Mouse (Mus musculus): ENCODE results near the gene Prelid1. TPM values are rescaled to one million over a fixed set of nuclear protein-coding genes. Genes with fewer than 3 reads are reported as not detected.

Prelid1 gene
- polyA plus RNA-seq, 1 experiment from 2014 or later, result 183 TPM

GRCm38 (mm10) chr13:55346745-55347144, 26.4 kb downstream of the Prelid1 start:
- Histone ChIP-seq H3K79me2 (ENCODE audit: inconsistent target) (peaks cover 7% of the 10 kb centered on the region; the same call in 1 of the 2 replicates), H3K4me3 (ENCODE audit: inconsistent target) (no peak overlapping the region), H3K36me3 (ENCODE audit: inconsistent target) (peaks cover 62% of the 10 kb centered on the region), H3K27ac (no peak overlapping the region)
- WGBS (ENCODE audit: missing documents), result 86% methylated on average over 11 of the region's 11 CpGs

GRCm38 (mm10) chr13:55361145-55361544, 40.8 kb downstream of the Prelid1 start:
- peaks cover 15% of the 10 kb centered on the region; the same call in 1 of the 2 replicates for H3K36me3 ChIP-seq (ENCODE audit: inconsistent target)
- no peak overlapping the region for H3K27ac ChIP-seq
- H3K79me2 ChIP-seq (ENCODE audit: inconsistent target), result peaks cover 61% of the 10 kb centered on the region
- peak overlapping the region; percentile 90 for H3K4me3 ChIP-seq (ENCODE audit: inconsistent target)

GRCm38 (mm10) chr13:55361974-55362452, 41.7 kb downstream of the Prelid1 start:
- peak overlapping the region; percentile 90 for H3K27ac ChIP-seq

GRCm38 (mm10) chr13:55362453-55363060, 42.3 kb downstream of the Prelid1 start, which contains the start of gene Lman2:
Gene Lman2 (minus strand): TSS chr13:55362783.
- peaks cover 47% of the 10 kb centered on the region for H3K79me2 ChIP-seq (ENCODE audit: inconsistent target)
- WGBS (ENCODE audit: missing documents), result 1% methylated on average over 35 of the region's 35 CpGs
- H3K36me3 ChIP-seq (ENCODE audit: inconsistent target), result peaks cover 4% of the 10 kb centered on the region; the same call in 1 of the 2 replicates
- H3K27ac ChIP-seq, result peak within 1 kb of the TSS; percentile 90
- H3K4me3 ChIP-seq (ENCODE audit: inconsistent target), result peak within 1 kb of the TSS; percentile 90

More at GRCm38 (mm10) chr13:55361974-55362452, 41.7 kb downstream of the Prelid1 start:
- Histone ChIP-seq H3K4me3 (ENCODE audit: inconsistent target) (peak overlapping the region; percentile 90), H3K36me3 (ENCODE audit: inconsistent target) (peaks cover 9% of the 10 kb centered on the region; the same call in 1 of the 2 replicates), H3K79me2 (ENCODE audit: inconsistent target) (peaks cover 53% of the 10 kb centered on the region)
- under 1% methylated on average over 31 of the region's 32 CpGs for WGBS (ENCODE audit: missing documents)

GRCm38 (mm10) chr13:55368401-55368800, 48.1 kb downstream of the Prelid1 start:
- WGBS (ENCODE audit: missing documents), result 82% methylated on average over 7 of the region's 7 CpGs
- Histone ChIP-seq H3K36me3 (ENCODE audit: inconsistent target) (no peaks in the 10 kb centered on the region), H3K4me3 (ENCODE audit: inconsistent target) (no peak overlapping the region), H3K79me2 (ENCODE audit: inconsistent target) (peaks cover 38% of the 10 kb centered on the region), H3K27ac (no peak overlapping the region)

- H3K4me3 ChIP-seq (ENCODE audit: inconsistent target), result peak within 1 kb of the TSS; percentile 73
- WGBS (ENCODE audit: missing documents), result 0% methylated on average over 11 of the region's 13 CpGs
- H3K27ac ChIP-seq, result peak within 1 kb of the TSS; percentile 94
- no peaks in the 10 kb centered on the region for H3K36me3 ChIP-seq (ENCODE audit: inconsistent target)
- peaks cover 50% of the 10 kb centered on the region for H3K79me2 ChIP-seq (ENCODE audit: inconsistent target)
These were observed 49.3 kb downstream of the Prelid1 start, which contains the start of gene Rgs14 for GRCm38 (mm10) chr13:55369531-55370114. Gene Rgs14 (plus strand): TSS chr13:55369732.

GRCm38 (mm10) chr13:55370234-55370633, 49.9 kb downstream of the Prelid1 start:
- 4% methylated on average over 2 of the region's 3 CpGs for WGBS (ENCODE audit: missing documents)
- Histone ChIP-seq H3K27ac (peak overlapping the region; percentile 94), H3K79me2 (ENCODE audit: inconsistent target) (peaks cover 56% of the 10 kb centered on the region), H3K36me3 (ENCODE audit: inconsistent target) (no peaks in the 10 kb centered on the region), H3K4me3 (ENCODE audit: inconsistent target) (peak overlapping the region; percentile 73)

- H3K79me2 ChIP-seq (ENCODE audit: inconsistent target), result peaks cover 64% of the 10 kb centered on the region
- H3K27ac ChIP-seq, result 0 out of 2 replicates have a peak overlapping the region, but pooled peaks have one; percentile 94
- 75% methylated on average over 8 of the region's 8 CpGs for WGBS (ENCODE audit: missing documents)
These were observed 50.8 kb downstream of the Prelid1 start for GRCm38 (mm10) chr13:55371007-55371681.

GRCm38 (mm10) chr13:55371740-55372139, 51.4 kb downstream of the Prelid1 start:
- Histone ChIP-seq H3K79me2 (ENCODE audit: inconsistent target) (peaks cover 64% of the 10 kb centered on the region), H3K36me3 (ENCODE audit: inconsistent target) (no peaks in the 10 kb centered on the region), H3K27ac (no peak overlapping the region), H3K4me3 (ENCODE audit: inconsistent target) (no peak overlapping the region)
- 80% methylated on average over 5 of the region's 5 CpGs for WGBS (ENCODE audit: missing documents)

More at GRCm38 (mm10) chr13:55371007-55371681, 50.8 kb downstream of the Prelid1 start:
- Histone ChIP-seq H3K4me3 (ENCODE audit: inconsistent target) (peak overlapping the region; percentile 73; the same call in 1 of the 2 replicates), H3K36me3 (ENCODE audit: inconsistent target) (no peaks in the 10 kb centered on the region)

- Histone ChIP-seq H3K79me2 (ENCODE audit: inconsistent target) (peaks cover 68% of the 10 kb centered on the region), H3K4me3 (ENCODE audit: inconsistent target) (no peak overlapping the region), H3K36me3 (ENCODE audit: inconsistent target) (peaks cover 10% of the 10 kb centered on the region), H3K27ac (no peak overlapping the region)
- 98% methylated on average over 6 of the region's 6 CpGs for WGBS (ENCODE audit: missing documents)
These were observed 54.1 kb downstream of the Prelid1 start for GRCm38 (mm10) chr13:55374206-55374924.

Other genes starting within 250 kb of the Prelid1 start
- 21.0 to 56.7 TPM (median 25.2 TPM) in 3 replicates for gene Uimc1, start 220.2 kb upstream of the Prelid1 start, polyA plus RNA-seq (2018)
- gene Zfp346, start 215.2 kb upstream of the Prelid1 start, polyA plus RNA-seq (2018), result 7.5 to 9.8 TPM (median 9.6 TPM) in 3 replicates
- gene Gm17617, start 187.0 kb upstream of the Prelid1 start, polyA plus RNA-seq (2018), result not detected in 3 replicates
- gene Fgfr4, start 167.9 kb upstream of the Prelid1 start, polyA plus RNA-seq (2018), result not detected in 3 replicates
- gene Nsd1, start 110.7 kb upstream of the Prelid1 start, polyA plus RNA-seq (2018), result 26.6 to 37.3 TPM (median 28.9 TPM) in 3 replicates
- 34.9 to 62.7 TPM (median 47.3 TPM) in 3 replicates for gene Rab24, start 1.4 kb downstream of the Prelid1 start, polyA plus RNA-seq (2018)
- gene Mxd3, start 9.3 kb downstream of the Prelid1 start, polyA plus RNA-seq (2018), result 0.43 to 1.1 TPM in 2 of 3 replicates, not detected in the other
- 69.2 to 91.5 TPM (median 78.4 TPM) in 3 replicates for gene Lman2, start 42.3 kb downstream of the Prelid1 start, polyA plus RNA-seq (2018)
- gene Rgs14, start 49.2 kb downstream of the Prelid1 start, polyA plus RNA-seq (2018), result 3.6 to 11.3 TPM (median 8.4 TPM) in 3 replicates
- not detected in 3 replicates for gene Slc34a1, start 77.7 kb downstream of the Prelid1 start, polyA plus RNA-seq (2018)
- gene Pfn3, start 94.7 kb downstream of the Prelid1 start, polyA plus RNA-seq (2018), result not detected in 3 replicates
- gene F12, start 106.3 kb downstream of the Prelid1 start, polyA plus RNA-seq (2018), result not detected in 3 replicates
- gene Grk6, start 124.6 kb downstream of the Prelid1 start, polyA plus RNA-seq (2018), result 8.4 to 12.3 TPM (median 10.1 TPM) in 3 replicates
- gene Prr7, start 143.8 kb downstream of the Prelid1 start, polyA plus RNA-seq (2018), result 0.27 TPM in 1 of 3 replicates, not detected in the others
- 0.10 TPM in 1 of 3 replicates, not detected in the others for gene Dbn1, start 167.6 kb downstream of the Prelid1 start, polyA plus RNA-seq (2018)
- gene Pdlim7, start 193.2 kb downstream of the Prelid1 start, polyA plus RNA-seq (2018), result 0.40 to 3.3 TPM (median 0.44 TPM) in 3 replicates
- gene Dok3, start 208.8 kb downstream of the Prelid1 start, polyA plus RNA-seq (2018), result 6.1 to 22.8 TPM (median 15.9 TPM) in 3 replicates
- gene Ddx41, start 216.2 kb downstream of the Prelid1 start, polyA plus RNA-seq (2018), result 26.5 to 32.5 TPM (median 27.1 TPM) in 3 replicates

Measured in macrophage (primary cell).